Mouse (Mus musculus) hematopoietic multipotent progenitor cell, adult 10-12 weeks (in vitro differentiated cells): Measurements from ENCODE around the gene Nob1. TPM values are rescaled to one million over a fixed set of nuclear protein-coding genes. Genes with fewer than 3 reads are reported as not detected.

Source experiments
- polyA plus RNA-seq: library from polyadenylated mRNA; stranded (reverse); fragments of >175 nt; gene quantifications from 2 replicates; pipeline ENCODE4 v1.2.3, GENCODE M21; 2012; ENCODE audit warnings: low replicate concordance

Gene Nob1
- 7.3 and 29.7 TPM in 2 replicates for polyA plus RNA-seq

DNA sequence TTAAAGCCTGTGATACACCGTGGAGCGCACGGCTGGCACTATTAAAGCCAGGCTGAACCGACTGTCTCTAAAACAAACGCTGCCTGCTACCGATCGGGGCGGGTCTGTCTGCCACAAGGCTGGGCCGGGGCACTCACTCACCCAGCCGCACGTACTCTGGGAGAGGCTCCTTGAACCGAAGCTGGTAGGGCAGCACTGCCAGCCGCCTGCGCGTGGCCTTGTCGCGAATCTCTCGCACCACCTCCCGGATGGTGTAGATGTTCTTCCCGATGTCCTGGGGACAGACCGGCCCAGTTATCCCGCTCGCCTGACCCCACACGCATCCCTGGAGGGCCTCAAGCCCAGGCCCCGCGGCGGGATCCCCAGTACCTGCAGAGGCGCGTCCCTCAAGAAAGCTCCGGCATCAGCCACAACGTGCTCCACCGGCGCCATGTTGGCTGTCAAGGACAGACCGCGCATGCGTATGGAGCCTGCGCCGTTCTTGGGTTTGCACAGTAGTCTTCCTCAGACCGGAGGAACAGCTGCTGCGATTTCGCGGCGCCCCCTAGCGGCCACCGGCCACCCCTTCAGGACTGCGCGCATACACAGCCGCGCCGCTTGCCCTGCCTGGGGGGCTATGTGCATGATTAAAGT lies at the start of gene Nob1:
Gene Nob1 (minus strand): TSS at position 455 of the 633 bp plus-strand sequence.

DNA sequence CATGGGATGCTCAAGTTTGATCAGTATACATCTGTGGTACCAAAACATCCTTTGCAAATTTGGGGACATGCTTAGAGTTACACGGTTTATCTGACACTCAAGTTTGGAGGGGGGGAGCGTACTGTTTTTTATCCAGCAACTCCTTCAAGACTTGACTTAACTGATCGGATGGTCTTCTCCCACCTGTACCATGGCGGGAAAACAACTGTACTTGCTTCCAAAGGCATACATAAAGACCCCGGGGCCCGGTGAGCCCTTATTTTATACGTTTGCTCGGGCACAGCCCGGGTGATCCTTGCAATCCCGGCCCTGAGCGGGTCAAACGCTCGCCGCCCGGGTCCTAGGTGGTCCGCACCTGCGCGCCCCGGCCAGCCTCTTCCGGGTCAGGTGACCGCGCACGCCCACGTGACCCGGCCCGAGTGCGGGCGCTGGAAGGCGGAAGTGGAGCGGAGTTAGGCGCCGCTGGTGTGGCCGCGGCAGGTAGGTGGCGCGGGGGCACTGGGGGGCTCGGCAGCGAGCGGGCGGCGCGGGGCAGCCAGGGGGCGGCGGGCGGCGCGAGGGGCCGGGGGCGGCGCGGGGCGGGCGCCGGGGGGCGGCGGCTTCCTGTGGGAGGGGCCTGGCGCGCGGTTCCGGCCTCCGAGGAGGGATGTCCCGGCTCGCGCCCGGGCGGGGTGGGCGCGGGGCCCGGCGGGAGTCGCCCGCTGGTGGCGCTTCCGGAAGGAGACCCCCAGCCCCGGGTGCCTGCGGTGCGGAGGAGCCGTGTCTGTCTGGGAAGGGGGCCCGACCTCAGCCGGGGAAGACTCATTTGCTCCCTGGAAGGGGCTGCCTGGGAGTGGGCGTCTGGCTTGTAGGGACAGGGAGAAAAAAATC lies 11.3 kb upstream of the Nob1 start, which contains the start of gene Wwp2:
Gene Wwp2 (plus strand): TSS at position 404 of the 870 bp plus-strand sequence.

DNA sequence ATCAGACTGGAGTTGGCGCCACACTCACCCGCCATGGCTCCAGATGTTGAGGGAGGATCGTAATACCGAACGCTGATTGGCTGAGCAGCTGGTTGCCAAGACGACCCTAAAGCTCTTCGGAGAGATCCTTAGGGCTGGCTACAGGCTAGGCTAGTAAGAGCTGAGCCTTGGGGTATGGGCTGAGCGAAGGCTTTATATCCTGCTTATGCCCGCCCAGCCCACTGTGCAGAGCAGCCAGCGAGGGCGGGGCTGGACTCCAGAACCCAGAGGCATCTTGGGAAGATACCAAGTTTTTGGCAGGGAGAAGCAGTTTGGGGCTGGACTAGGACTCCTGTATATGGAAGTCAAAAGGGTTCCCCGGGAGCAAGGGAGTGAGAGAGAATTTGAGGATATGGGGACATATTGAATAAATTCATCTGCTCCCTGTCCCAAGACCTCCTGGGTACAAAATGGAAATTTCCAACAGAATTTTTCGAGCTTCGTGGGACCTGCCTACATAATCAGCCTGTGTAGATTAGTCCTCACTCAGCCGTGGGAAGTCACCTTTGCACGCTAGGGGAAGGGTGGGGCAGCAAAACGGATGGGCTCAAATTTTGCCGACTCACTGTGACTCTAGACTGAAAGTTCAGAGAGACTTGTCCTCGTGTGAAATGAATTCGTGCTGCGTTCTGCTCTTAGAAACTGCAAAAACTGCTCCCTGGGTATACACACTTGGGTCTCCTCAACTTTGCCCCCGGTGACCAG lies 21.6 kb downstream of the Nob1 start, which contains the start of gene Nqo1:
Gene Nqo1 (minus strand): TSS at position 169 of the 744 bp plus-strand sequence.

Other genes with a start within 250 kb of the Nob1 start
- 7.1 and 22.6 TPM in 2 replicates for gene Nfat5, start 131.6 kb downstream of the Nob1 start, polyA plus RNA-seq
- 0.11 and 0.31 TPM in 2 replicates for gene Nqo1, start 21.8 kb downstream of the Nob1 start, polyA plus RNA-seq
- gene Wwp2, start 11.3 kb upstream of the Nob1 start, polyA plus RNA-seq: 58.5 and 62.7 TPM in 2 replicates
- gene Psmd7, start 163.4 kb upstream of the Nob1 start, polyA plus RNA-seq: 14.8 and 15.2 TPM in 2 replicates